Mouse (Mus musculus) ovary, postnatal 10 days (tissue): ENCODE measurements around the gene Mrpl52.

ENCODE experiments used
- DNase-seq: peaks from one replicate; pipeline ENCODE4 v3.0.0; 2022; ENCODE audit warnings: low spot score

The Mrpl52 gene

DNA sequence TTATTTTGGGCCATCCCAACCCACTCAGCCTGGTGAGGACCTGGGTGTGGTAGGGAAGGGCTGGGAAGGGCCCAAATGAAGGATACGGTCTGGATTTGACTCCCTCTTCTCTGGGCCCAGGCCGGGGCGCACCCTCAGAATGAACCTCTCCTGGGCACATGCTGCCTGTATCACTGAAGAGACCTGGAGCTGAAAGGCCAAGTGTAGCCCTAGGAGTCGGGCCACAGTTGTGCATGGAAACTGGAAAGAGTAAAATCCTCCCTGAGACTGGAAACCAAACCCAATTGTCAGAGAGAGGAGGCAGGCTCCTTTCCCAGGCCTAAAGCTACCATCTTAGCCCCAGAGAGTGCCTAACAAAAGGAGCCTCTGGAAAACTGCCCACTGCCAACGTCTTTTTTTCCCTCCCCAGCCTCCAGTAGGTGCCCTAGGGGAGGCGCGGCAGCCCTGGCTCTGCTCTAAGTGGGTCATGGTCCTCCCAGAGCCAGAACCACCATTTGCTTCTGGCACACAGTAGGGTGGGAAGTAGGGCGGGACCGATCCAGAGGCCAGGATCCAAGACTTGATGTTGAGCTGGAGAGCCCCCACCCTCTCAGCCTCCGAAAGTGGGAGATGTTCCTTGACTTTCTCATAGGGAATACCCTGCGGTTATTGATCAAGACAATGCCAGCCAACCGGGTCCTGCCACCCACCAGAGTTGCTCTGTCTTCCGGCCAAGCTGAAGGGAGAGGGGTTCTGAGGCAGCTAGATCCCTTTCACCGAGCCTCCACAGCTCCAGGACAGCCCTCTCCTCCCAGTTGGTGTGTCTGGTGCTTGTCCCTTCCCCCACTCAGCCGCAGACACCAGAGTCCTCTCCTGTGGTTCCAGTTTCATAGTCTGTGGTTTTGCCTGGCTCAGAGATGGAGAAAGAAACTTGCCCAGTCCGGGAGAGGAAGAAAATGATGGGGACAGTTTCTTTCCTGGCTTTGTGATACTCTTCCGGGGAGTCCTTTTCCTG lies 6.4 kb downstream of the Mrpl52 start:
- no peak for DNase-seq

GRCm38 (mm10) chr14:54433941-54434531 lies 7.3 kb downstream of the Mrpl52 start:
- DNase-seq, result no peak

DNA sequence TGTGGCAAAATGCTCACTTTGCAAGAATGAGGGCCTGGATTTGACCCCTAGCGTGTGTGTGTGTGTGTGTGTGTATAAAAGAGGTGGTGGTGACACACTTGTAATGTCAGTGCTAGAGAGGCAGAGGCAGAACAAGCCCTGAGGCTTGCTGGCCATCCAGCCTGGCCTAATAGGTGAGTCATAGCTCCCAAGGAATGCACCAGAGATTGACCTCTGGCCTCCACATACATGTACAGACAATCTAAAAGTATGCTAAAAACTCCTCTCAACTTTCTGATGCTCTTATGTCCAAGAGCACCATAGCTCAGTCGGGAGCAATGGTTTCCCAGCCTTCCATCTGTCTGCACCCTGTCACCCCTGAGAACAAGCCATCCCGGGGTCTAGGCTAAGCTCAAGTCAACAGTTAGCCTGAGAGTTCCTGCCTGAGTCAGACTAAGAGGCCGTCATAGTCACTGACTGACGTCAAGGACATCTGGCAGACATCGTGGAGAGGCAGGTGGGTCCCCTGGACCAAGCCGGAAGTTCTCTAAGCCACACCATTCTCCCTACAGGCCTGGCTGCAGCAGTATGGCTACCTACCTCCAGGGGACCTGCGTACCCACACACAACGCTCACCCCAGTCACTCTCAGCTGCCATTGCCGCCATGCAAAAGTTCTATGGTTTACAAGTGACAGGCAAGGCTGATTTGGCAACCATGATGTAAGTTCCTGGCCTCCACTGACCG lies 8.6 kb downstream of the Mrpl52 start:
- no peak for DNase-seq

- DNase-seq, result no peak
These were observed 12.4 kb downstream of the Mrpl52 start for GRCm38 (mm10) chr14:54439155-54439554.

GRCm38 (mm10) chr14:54439610-54440009 lies 12.9 kb downstream of the Mrpl52 start:
- no peak for DNase-seq

GRCm38 (mm10) chr14:54440538-54440937 lies 13.8 kb downstream of the Mrpl52 start:
- DNase-seq, result no peak

GRCm38 (mm10) chr14:54441365-54441764 lies 14.7 kb downstream of the Mrpl52 start:
- DNase-seq, result no peak

DNA sequence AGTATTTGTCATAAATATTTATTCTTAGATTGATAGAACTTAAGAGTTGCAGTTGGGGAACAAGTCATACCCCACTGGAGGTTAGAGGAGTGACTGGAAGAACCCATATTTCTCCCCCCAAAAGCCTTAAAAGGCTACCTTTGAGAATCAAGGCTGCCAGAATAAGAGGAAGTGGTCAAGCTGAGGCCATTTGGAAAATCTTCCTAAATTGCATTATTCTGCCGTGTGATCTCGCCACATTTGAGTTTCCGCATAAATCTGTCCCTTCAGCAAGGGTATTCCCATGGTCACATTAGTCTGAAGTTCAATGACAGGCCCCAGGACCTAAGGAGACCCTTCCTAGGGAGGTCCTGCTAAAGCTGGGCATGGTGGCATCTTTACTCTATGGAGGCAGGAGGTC lies 15.8 kb downstream of the Mrpl52 start:
- no peak for DNase-seq

DNA sequence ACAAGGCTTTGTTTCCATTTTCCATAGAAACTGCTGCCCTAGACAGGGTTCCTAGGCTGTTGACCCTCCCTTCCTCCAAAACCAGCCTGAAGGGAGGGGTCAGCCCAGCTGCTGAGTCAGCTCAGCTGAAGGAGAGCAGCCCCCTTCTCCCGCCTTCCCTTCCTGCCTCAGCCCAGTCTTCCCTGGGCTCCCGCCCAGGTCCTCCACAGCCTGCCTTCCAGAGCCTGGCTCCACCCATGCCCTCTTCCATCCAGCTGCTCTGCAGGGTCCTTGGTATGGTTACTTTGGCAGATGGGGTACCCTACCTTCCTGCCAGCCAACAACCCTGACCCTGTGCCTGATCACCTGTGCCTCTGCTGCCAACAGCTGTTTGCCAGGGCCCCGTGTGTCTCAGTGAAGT lies 16.5 kb downstream of the Mrpl52 start:
- DNase-seq, result no peak

GRCm38 (mm10) chr14:54443712-54444618 lies 17.3 kb downstream of the Mrpl52 start:
- DNase-seq, result no peak

- no peak for DNase-seq
These were observed 18.8 kb downstream of the Mrpl52 start for GRCm38 (mm10) chr14:54445476-54445875.

GRCm38 (mm10) chr14:54453566-54453965 lies 26.9 kb downstream of the Mrpl52 start:
- no peak for DNase-seq

GRCm38 (mm10) chr14:54454669-54455528 lies 28.2 kb downstream of the Mrpl52 start:
- no peak for DNase-seq

DNA sequence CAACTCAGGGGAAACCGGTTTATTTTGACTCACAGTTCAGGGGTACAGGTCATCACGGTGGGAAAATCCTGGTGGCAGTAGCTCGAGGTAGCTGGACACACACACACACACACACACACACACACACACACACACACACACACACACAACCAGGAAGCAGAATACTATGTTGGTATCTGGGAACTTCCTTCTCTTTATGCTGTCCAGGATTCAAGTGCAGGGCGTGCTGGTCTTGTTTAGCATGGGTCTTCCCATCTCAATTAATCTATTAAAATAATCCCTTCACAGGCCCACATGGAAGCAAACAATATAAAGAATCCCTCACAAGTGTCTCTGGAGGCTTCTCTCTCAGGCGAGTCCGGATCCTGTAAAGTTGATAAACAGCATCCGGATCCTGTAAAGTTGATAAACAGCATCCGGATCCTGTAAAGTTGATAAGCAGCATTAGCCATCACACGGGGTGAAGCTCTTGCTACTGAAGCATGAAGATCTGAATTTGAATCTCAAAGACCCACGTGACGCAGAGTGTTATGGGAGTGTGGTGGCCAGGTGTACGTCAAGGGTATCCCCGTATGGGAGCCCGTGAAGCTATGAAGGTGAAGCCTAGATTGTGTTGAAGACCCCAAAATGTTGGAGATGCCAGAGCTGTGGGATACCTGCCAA lies 31.3 kb downstream of the Mrpl52 start:
- DNase-seq, result no peak

GRCm38 (mm10) chr14:54462146-54462545 lies 35.4 kb downstream of the Mrpl52 start:
- no peak for DNase-seq

DNA sequence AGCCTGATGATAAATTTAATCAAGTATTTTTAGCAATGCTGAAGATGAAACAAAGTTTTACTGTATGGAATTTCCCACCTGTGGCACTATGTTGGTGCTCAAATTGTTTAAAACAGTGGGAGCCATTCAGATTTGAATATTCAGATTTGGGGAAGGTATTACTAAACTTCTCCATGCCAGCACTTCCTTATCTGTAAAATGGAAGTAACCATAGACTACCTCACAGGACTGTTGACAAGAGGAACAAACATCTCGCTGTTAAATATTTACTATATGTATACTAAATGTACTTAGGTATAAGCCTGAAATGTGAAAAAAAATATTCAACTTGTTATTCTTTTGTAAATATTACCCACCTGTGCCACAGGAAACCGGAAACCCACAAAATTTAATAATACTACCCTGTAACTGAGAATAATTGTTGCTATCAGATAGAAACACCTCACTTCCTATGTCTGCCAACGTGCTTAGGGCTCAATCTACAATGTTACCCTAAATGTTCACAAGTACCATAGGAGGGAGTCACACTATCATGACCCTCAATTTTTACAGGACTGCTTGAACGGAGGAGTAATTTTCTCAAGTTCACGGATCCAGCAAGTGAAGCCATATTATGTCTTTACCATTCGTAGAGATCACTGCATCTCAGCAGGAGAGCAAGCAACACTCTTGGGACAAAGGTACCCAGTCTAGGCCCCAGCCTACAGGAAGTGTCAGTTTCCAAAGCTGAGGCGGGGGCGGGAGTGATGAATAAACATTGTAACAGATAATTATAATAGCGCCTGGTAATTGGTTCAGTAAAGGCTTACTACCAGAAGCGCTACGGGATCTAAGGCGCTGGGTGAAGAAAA lies 36.6 kb downstream of the Mrpl52 start:
- no peak for DNase-seq

- DNase-seq, result peak; percentile 73
These were observed 37.2 kb downstream of the Mrpl52 start, which contains the start of gene Lrp10 for GRCm38 (mm10) chr14:54463959-54464292. Gene Lrp10, plus strand, starts transcription at chr14:54464137.

GRCm38 (mm10) chr14:54464293-54465005 lies 37.7 kb downstream of the Mrpl52 start:
- peak; percentile 29 for DNase-seq
